Mouse (Mus musculus): ENCODE measurements around the gene Elovl7. TPM values are rescaled to one million over a fixed set of nuclear protein-coding genes. Genes with fewer than 3 reads are reported as not detected.

Elovl7 gene
- polyA plus RNA-seq, 1 experiment from 2014 or later = 111 TPM

- H3K27me3 ChIP-seq = no peaks in the 10 kb centered on the region
- ChIA-PET CTCF (no interaction called here), POLR2A (no interaction called here)
- ATAC-seq = no peak
- no peak for TF ChIP-seq CTCF (IDR thresholded peaks at IDR 0.05)
- in situ Hi-C loops (cut with MboI; ENCODE audit: low pct_unique_long_range_greater_than_20kb) = no loop called here
- no peak for DNase-seq (ENCODE audit: low read depth, low spot score)
Measured at GRCm38 (mm10) chr13:108271458-108272148, 57.4 kb downstream of the Elovl7 start.

- POLR2A ChIA-PET = interaction anchor here (0.6 kb wide), 1 partner anchor 706 kb away, joined by 3 read pairs; no protein-coding TSS in a partner anchor
- no peak for TF ChIP-seq CTCF (IDR thresholded peaks at IDR 0.05)
- ATAC-seq (no peak), DNase-seq (ENCODE audit: low read depth, low spot score) (no peak)
- in situ Hi-C loops (cut with MboI; ENCODE audit: low pct_unique_long_range_greater_than_20kb) = no loop called here
- CTCF ChIA-PET = no interaction called here
- no peaks in the 10 kb centered on the region for H3K27me3 ChIP-seq
Measured at GRCm38 (mm10) chr13:108272332-108272731, 58.1 kb downstream of the Elovl7 start.

- in situ Hi-C loops (cut with MboI; ENCODE audit: low pct_unique_long_range_greater_than_20kb) = no loop called here
- no peak for DNase-seq (ENCODE audit: low read depth, low spot score)
- no peak for ATAC-seq
- CTCF ChIA-PET = no interaction called here
- TF ChIP-seq CTCF (IDR thresholded peaks at IDR 0.05) = no peak
- POLR2A ChIA-PET = interaction anchor here (0.6 to 1.1 kb wide), 2 partner anchors 29 to 706 kb away, joined by 3 to 6 read pairs; no protein-coding TSS in a partner anchor
- H3K27me3 ChIP-seq = no peaks in the 10 kb centered on the region
Measured at GRCm38 (mm10) chr13:108273034-108273433, 58.8 kb downstream of the Elovl7 start.

- TF ChIP-seq CTCF (IDR thresholded peaks at IDR 0.05) = no peak
- no peaks in the 10 kb centered on the region for H3K27me3 ChIP-seq
- ATAC-seq (no peak), DNase-seq (ENCODE audit: low read depth, low spot score) (no peak)
- in situ Hi-C loops (cut with MboI; ENCODE audit: low pct_unique_long_range_greater_than_20kb) = no loop called here
- ChIA-PET POLR2A (interaction anchor here (1.1 kb wide), 1 partner anchor 29 kb away, joined by 6 read pairs; no protein-coding TSS in a partner anchor), CTCF (no interaction called here)
Measured at GRCm38 (mm10) chr13:108273456-108273855, 59.3 kb downstream of the Elovl7 start.

GRCm38 (mm10) chr13:108276561-108276960, 62.4 kb downstream of the Elovl7 start:
- DNase-seq (ENCODE audit: low read depth, low spot score) (no peak), ATAC-seq (no peak)
- ChIA-PET POLR2A (no interaction called here), CTCF (no interaction called here)
- H3K27me3 ChIP-seq = no peaks in the 10 kb centered on the region
- in situ Hi-C loops (cut with MboI; ENCODE audit: low pct_unique_long_range_greater_than_20kb) = no loop called here
- no peak for TF ChIP-seq CTCF (IDR thresholded peaks at IDR 0.05)

GRCm38 (mm10) chr13:108277320-108277719, 63.1 kb downstream of the Elovl7 start:
- CTCF ChIA-PET = interaction anchor here (0.8 kb wide), 1 partner anchor 86 kb away, joined by 3 read pairs; no protein-coding TSS in a partner anchor
- no peak for TF ChIP-seq CTCF (IDR thresholded peaks at IDR 0.05)
- POLR2A ChIA-PET = no interaction called here
- no peaks in the 10 kb centered on the region for H3K27me3 ChIP-seq
- DNase-seq (ENCODE audit: low read depth, low spot score) = no peak
- in situ Hi-C loops (cut with MboI; ENCODE audit: low pct_unique_long_range_greater_than_20kb) = no loop called here
- ATAC-seq = no peak

- CTCF ChIA-PET = interaction anchor here (1.2 to 1.5 kb wide), 2 partner anchors 23 to 51 kb away, joined by 3 read pairs; no protein-coding TSS in a partner anchor
- no peak for DNase-seq (ENCODE audit: low read depth, low spot score)
- no peak for TF ChIP-seq CTCF (IDR thresholded peaks at IDR 0.05)
- H3K27me3 ChIP-seq = no peaks in the 10 kb centered on the region
- in situ Hi-C loops (cut with MboI; ENCODE audit: low pct_unique_long_range_greater_than_20kb) = no loop called here
- no peak for ATAC-seq
- POLR2A ChIA-PET = no interaction called here
Measured at GRCm38 (mm10) chr13:108278592-108278991, 64.4 kb downstream of the Elovl7 start.

- DNase-seq (ENCODE audit: low read depth, low spot score) = no peak
- ChIA-PET CTCF (no interaction called here), POLR2A (no interaction called here)
- no peaks in the 10 kb centered on the region for H3K27me3 ChIP-seq
- TF ChIP-seq CTCF (IDR thresholded peaks at IDR 0.05) = no peak
- no peak for ATAC-seq
- in situ Hi-C loops (cut with MboI; ENCODE audit: low pct_unique_long_range_greater_than_20kb) = no loop called here
Measured at GRCm38 (mm10) chr13:108284312-108284711, 70.1 kb downstream of the Elovl7 start.

- ChIA-PET CTCF (no interaction called here), POLR2A (no interaction called here)
- in situ Hi-C loops (cut with MboI; ENCODE audit: low pct_unique_long_range_greater_than_20kb) = no loop called here
- no peak for TF ChIP-seq CTCF (IDR thresholded peaks at IDR 0.05)
- DNase-seq (ENCODE audit: low read depth, low spot score) (no peak), ATAC-seq (no peak)
- H3K27me3 ChIP-seq = no peaks in the 10 kb centered on the region
Measured at GRCm38 (mm10) chr13:108287953-108288352, 73.7 kb downstream of the Elovl7 start.

GRCm38 (mm10) chr13:108289436-108289835, 75.2 kb downstream of the Elovl7 start:
- TF ChIP-seq CTCF (IDR thresholded peaks at IDR 0.05) = no peak
- in situ Hi-C loops (cut with MboI; ENCODE audit: low pct_unique_long_range_greater_than_20kb) = no loop called here
- DNase-seq (ENCODE audit: low read depth, low spot score) (no peak), ATAC-seq (no peak)
- H3K27me3 ChIP-seq = no peaks in the 10 kb centered on the region
- POLR2A ChIA-PET = no interaction called here
- CTCF ChIA-PET = no interaction called here

- ChIA-PET POLR2A (no interaction called here), CTCF (no interaction called here)
- no peak for TF ChIP-seq CTCF (IDR thresholded peaks at IDR 0.05)
- DNase-seq (ENCODE audit: low read depth, low spot score) (no peak), ATAC-seq (no peak)
- no peaks in the 10 kb centered on the region for H3K27me3 ChIP-seq
- in situ Hi-C loops (cut with MboI; ENCODE audit: low pct_unique_long_range_greater_than_20kb) = no loop called here
Measured at GRCm38 (mm10) chr13:108290314-108290713, 76.1 kb downstream of the Elovl7 start.
